Mouse (Mus musculus) left cerebral cortex, adult 2 months (tissue): Measurements from ENCODE around the gene G430095P16Rik. TPM values are rescaled to one million over a fixed set of nuclear protein-coding genes. Genes with fewer than 3 reads are reported as not detected.

Source experiments
- DNase-seq, 2 experiments: peaks; one replicate each; pipeline ENCODE4 v3.0.0; 2021 to 2022; ENCODE audit warnings: low spot score in 2 of 2, mixed read lengths in 1 of 2; ENCODE audit errors: extremely low spot score in 1 of 2
- H3K27ac ChIP-seq: fragments of 200-600 bp; 2 replicates; pipeline ENCODE4 v1.8.1; 2022
- H3K4me3 ChIP-seq: fragments of 200-600 bp; 2 replicates; pipeline ENCODE4 v1.8.1; 2022
- CTCF ChIP-seq: fragments of 200-600 bp; IDR thresholded peaks from 2 replicates; pipeline ENCODE4 v1.8.1; 2022; ENCODE audit warnings: antibody characterized with exemption, mild to moderate bottlenecking, moderate library complexity
- intact Hi-C: fragments of 180-260 bp; cut with DNase I; formaldehyde crosslinking; loops from one replicate; pipeline ENCODE4 v1.15.1; 2025
- total RNA-seq, 2 experiments: library from RNA; stranded (reverse); gene quantifications; 2 replicates each; pipeline ENCODE4 v1.2.3; 2021

The G430095P16Rik gene
- total RNA-seq, 2 experiments from 2014 or later: not detected

- peak; percentile 57 to 69 for DNase-seq
- TF ChIP-seq CTCF: peak; percentile 73
- Histone ChIP-seq H3K27ac (peak overlapping the region; percentile 81), H3K4me3 (peak overlapping the region; percentile 17; the same call in 1 of the 2 replicates)
- intact Hi-C loops: no loop called here
These were observed 18.5 kb upstream of the G430095P16Rik start for GRCm38 (mm10) chr8:84704356-84704755.

- no peak for DNase-seq
- TF ChIP-seq CTCF: no peak
- Histone ChIP-seq H3K4me3 (peak overlapping the region; percentile 29; the same call in 1 of the 2 replicates), H3K27ac (peak overlapping the region; percentile 74)
- intact Hi-C loops: no loop called here
These were observed 17.7 kb upstream of the G430095P16Rik start for GRCm38 (mm10) chr8:84704867-84705831.

GRCm38 (mm10) chr8:84705960-84706359, 16.8 kb upstream of the G430095P16Rik start:
- peak overlapping the region; percentile 29; the same call in 1 of the 2 replicates for H3K4me3 ChIP-seq
- intact Hi-C loops: no loop called here
- peak overlapping the region; percentile 25 for H3K27ac ChIP-seq

GRCm38 (mm10) chr8:84706610-84707266, 16.1 kb upstream of the G430095P16Rik start:
- H3K4me3 ChIP-seq: peak overlapping the region; percentile 17; the same call in 1 of the 2 replicates
- TF ChIP-seq CTCF: no peak
- peak overlapping the region; percentile 72 for H3K27ac ChIP-seq
- intact Hi-C loops: no loop called here
- no peak for DNase-seq

More at GRCm38 (mm10) chr8:84705960-84706359, 16.8 kb upstream of the G430095P16Rik start:
- no peak for DNase-seq
- TF ChIP-seq CTCF: no peak

GRCm38 (mm10) chr8:84707267-84707883, 15.4 kb upstream of the G430095P16Rik start:
- H3K27ac ChIP-seq: peak overlapping the region; percentile 72
- peak overlapping the region; percentile 13; the same call in 1 of the 2 replicates for H3K4me3 ChIP-seq
- no peak for TF ChIP-seq CTCF
- intact Hi-C loops: no loop called here
- no peak for DNase-seq

GRCm38 (mm10) chr8:84708071-84708541, 14.7 kb upstream of the G430095P16Rik start:
- intact Hi-C loops: loop anchor here (2.0 kb wide), 1 partner anchor 29 kb away; no protein-coding TSS in a partner anchor
- Histone ChIP-seq H3K4me3 (no peak overlapping the region), H3K27ac (peak overlapping the region; percentile 72)
- TF ChIP-seq CTCF: no peak
- no peak for DNase-seq

- DNase-seq: peak; percentile 81 to 85
- Histone ChIP-seq H3K4me3 (no peak overlapping the region), H3K27ac (peak overlapping the region; percentile 25; the same call in 1 of the 2 replicates)
- TF ChIP-seq CTCF: peak; percentile 95
- intact Hi-C loops: loop anchor here (1.0 to 2.0 kb wide), 2 partner anchors 28 to 104 kb away; no protein-coding TSS in a partner anchor
These were observed 13.9 kb upstream of the G430095P16Rik start for GRCm38 (mm10) chr8:84708774-84709475.

GRCm38 (mm10) chr8:84709931-84710330, 12.9 kb upstream of the G430095P16Rik start:
- H3K27ac ChIP-seq: peak overlapping the region; percentile 61
- no peak for TF ChIP-seq CTCF
- H3K4me3 ChIP-seq: no peak overlapping the region
- DNase-seq: no peak
- intact Hi-C loops: loop anchor here (1.0 to 2.0 kb wide), 2 partner anchors 27 to 103 kb away; no protein-coding TSS in a partner anchor

GRCm38 (mm10) chr8:84711312-84711711, 11.5 kb upstream of the G430095P16Rik start:
- H3K27ac ChIP-seq: peak overlapping the region; percentile 50; the same call in 1 of the 2 replicates
- TF ChIP-seq CTCF: no peak
- intact Hi-C loops: no loop called here

GRCm38 (mm10) chr8:84711933-84712758, 10.7 kb upstream of the G430095P16Rik start:
- Histone ChIP-seq H3K4me3 (no peak overlapping the region), H3K27ac (peak overlapping the region; percentile 50)
- DNase-seq: no peak
- intact Hi-C loops: no loop called here
- no peak; the same call in 1 of the 2 replicates for TF ChIP-seq CTCF

More at GRCm38 (mm10) chr8:84711312-84711711, 11.5 kb upstream of the G430095P16Rik start:
- no peak for DNase-seq
- no peak overlapping the region for H3K4me3 ChIP-seq
